Mouse (Mus musculus): ENCODE data around the gene Setdb2. TPM values are rescaled to one million over a fixed set of nuclear protein-coding genes. Genes with fewer than 3 reads are reported as not detected.

The Setdb2 gene
- polyA plus RNA-seq, 1 experiment, result 5.6 TPM

DNA sequence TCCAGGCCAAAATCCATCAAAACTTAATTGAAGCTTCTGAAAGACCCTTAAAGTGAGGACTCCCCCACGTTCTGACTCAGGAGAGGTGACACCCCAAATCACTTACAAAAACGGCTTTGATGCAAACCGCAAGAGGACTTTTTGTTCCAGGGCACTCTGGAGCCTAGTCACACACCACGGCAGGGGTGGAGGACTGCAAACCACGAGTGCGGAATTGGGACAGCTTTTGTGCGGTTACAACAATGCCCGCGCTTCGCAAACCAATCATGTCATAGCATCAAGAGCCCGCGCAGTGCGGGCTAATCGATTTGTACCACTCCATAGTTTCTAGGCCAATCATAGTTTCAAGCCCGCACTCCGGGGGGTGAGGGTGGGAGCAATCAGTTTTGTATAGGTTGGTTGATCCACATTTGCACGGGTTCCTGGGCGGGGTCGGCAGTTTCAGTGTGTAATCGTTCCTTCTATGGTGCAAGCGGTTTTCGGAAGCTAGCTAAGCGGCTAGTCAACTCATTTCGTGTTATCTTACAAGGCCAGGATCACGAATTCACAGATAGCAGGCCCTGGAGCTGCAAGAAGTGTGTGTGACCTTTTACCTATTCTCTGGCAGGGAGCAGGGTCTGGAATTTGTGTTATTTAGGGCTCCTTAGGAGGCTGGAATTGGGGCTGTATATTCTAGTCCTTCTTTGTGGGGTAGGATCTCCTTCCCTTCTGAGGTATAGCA lies 70.2 kb downstream of the Setdb2 start:
- TF ChIP-seq POLR2A (IDR thresholded peaks at IDR 0.05; ENCODE audit: control insufficient read depth, low read depth, low read length), result no peak
- no peak for TF ChIP-seq CTCF (IDR thresholded peaks at IDR 0.05; ENCODE audit: control insufficient read depth, insufficient read depth, insufficient replicate concordance, low read depth, low read length)
- no peaks in the 10 kb centered on the region; the same call in 1 of the 2 replicates for H3K4me1 ChIP-seq (ENCODE audit: control insufficient read depth, insufficient read depth, low read length)
- no peak overlapping the region for H3K27ac ChIP-seq (ENCODE audit: control insufficient read depth, insufficient read depth, low read depth, low read length)
- peak overlapping the region; percentile 17; the same call in 1 of the 2 replicates for H3K4me3 ChIP-seq (ENCODE audit: control insufficient read depth, low read depth, low read length)
- no peaks in the 10 kb centered on the region for H3K27me3 ChIP-seq (ENCODE audit: control insufficient read depth, insufficient read depth, low read length)
- H3K36me3 ChIP-seq (ENCODE audit: control insufficient read depth, insufficient read depth, low read length), result no peaks in the 10 kb centered on the region

- Histone ChIP-seq H3K36me3 (ENCODE audit: control insufficient read depth, insufficient read depth, low read length) (no peaks in the 10 kb centered on the region), H3K27ac (ENCODE audit: control insufficient read depth, insufficient read depth, low read depth, low read length) (no peak overlapping the region), H3K27me3 (ENCODE audit: control insufficient read depth, insufficient read depth, low read length) (no peaks in the 10 kb centered on the region), H3K4me1 (ENCODE audit: control insufficient read depth, insufficient read depth, low read length) (no peaks in the 10 kb centered on the region; the same call in 1 of the 2 replicates), H3K4me3 (ENCODE audit: control insufficient read depth, low read depth, low read length) (no peak overlapping the region)
- TF ChIP-seq POLR2A (IDR thresholded peaks at IDR 0.05; ENCODE audit: control insufficient read depth, low read depth, low read length), result no peak
- TF ChIP-seq CTCF (IDR thresholded peaks at IDR 0.05; ENCODE audit: control insufficient read depth, insufficient read depth, insufficient replicate concordance, low read depth, low read length), result no peak
Measured at GRCm38 (mm10) chr14:59366386-59367105, 74.1 kb downstream of the Setdb2 start.

GRCm38 (mm10) chr14:59365244-59365644 lies 75.4 kb downstream of the Setdb2 start, which contains the start of gene Phf11d:
Gene Phf11d, minus strand, starts transcription at chr14:59365470.
- no peaks in the 10 kb centered on the region for H3K27me3 ChIP-seq (ENCODE audit: control insufficient read depth, insufficient read depth, low read length)
- peak within 1 kb of the TSS; percentile 32; the same call in 1 of the 2 replicates for H3K27ac ChIP-seq (ENCODE audit: control insufficient read depth, insufficient read depth, low read depth, low read length)
- H3K4me1 ChIP-seq (ENCODE audit: control insufficient read depth, insufficient read depth, low read length), result no peaks in the 10 kb centered on the region
- H3K36me3 ChIP-seq (ENCODE audit: control insufficient read depth, insufficient read depth, low read length), result no peaks in the 10 kb centered on the region
- no peak for TF ChIP-seq CTCF (IDR thresholded peaks at IDR 0.05; ENCODE audit: control insufficient read depth, insufficient read depth, insufficient replicate concordance, low read depth, low read length)
- no peak for TF ChIP-seq POLR2A (IDR thresholded peaks at IDR 0.05; ENCODE audit: control insufficient read depth, low read depth, low read length)
- H3K4me3 ChIP-seq (ENCODE audit: control insufficient read depth, low read depth, low read length), result no peak within 1 kb of the TSS

Other genes with a start within 250 kb of the Setdb2 start
- gene Rcbtb1, start 239.7 kb downstream of the Setdb2 start, polyA plus RNA-seq (2012; rRNA removed), result 4.9 and 5.6 TPM in 2 replicates
- gene Gm6904, start 180.7 kb downstream of the Setdb2 start, polyA plus RNA-seq (2012; rRNA removed), result not detected in 2 replicates
- 0.07 and 0.14 TPM in 2 replicates for gene Phf11a, start 143.4 kb downstream of the Setdb2 start, polyA plus RNA-seq (2012; rRNA removed)
- not detected in 2 replicates for gene Phf11b, start 99.5 kb downstream of the Setdb2 start, polyA plus RNA-seq (2012; rRNA removed)
- 0.84 and 0.88 TPM in 2 replicates for gene Phf11d, start 75.4 kb downstream of the Setdb2 start, polyA plus RNA-seq (2012; rRNA removed)
- gene Phf11c, start 45.5 kb downstream of the Setdb2 start, polyA plus RNA-seq (2012; rRNA removed), result 0.75 and 0.76 TPM in 2 replicates
- gene Cab39l, start 88 bp upstream of the Setdb2 start, polyA plus RNA-seq (2012; rRNA removed), result 26.6 and 34.7 TPM in 2 replicates
- gene Cdadc1, start 157.1 kb upstream of the Setdb2 start, polyA plus RNA-seq (2012; rRNA removed), result 5.8 and 8.7 TPM in 2 replicates
- 1.9 and 2.0 TPM in 2 replicates for gene Shisa2, start 184.4 kb upstream of the Setdb2 start, polyA plus RNA-seq (2012; rRNA removed)